9 mouse cellular contexts compared by ENCODE assay signal in the genomic region with DNA sequence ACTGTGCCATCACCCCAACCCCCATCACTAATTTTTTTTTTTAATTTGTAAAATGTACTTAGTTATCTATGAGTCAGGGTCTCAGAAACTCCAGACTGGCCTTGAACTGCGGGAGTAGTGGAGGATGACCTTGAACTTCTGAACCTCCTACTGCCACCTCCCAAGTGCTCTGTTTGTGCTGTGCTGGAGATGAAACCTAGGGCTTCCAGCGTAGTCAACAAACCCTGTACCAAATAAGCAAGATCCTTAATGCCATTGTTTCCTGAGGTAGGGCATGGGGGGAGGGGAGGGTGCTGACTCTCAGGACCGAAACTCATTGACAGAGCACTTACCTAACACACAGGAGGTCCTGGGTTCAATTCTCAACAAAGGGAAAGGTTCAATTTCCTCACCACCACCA.
DNase-seq lines count a peak whose midpoint lies in the region; ATAC-seq lines count a peak whose summit lies in the region.
"Had no signal": no experiment of that assay in that cellular context is flagged by ENCODE, and none has a peak within 500 bp of the region (broad histone marks: within the 10 kb centered on the region; RNA-seq: fewer than 3 reads in every experiment).

No protein-coding gene starts in this region.

- ATAC-seq in forebrain, embryonic 15.5 days (replicated peaks): no peak

- peak; percentile 37 to 52 for DNase-seq in cerebellum, postnatal 10 days
- no peak for DNase-seq in cerebellum, adult 11 months
- DNase-seq in 416B (ENCODE audit: low read depth) (peak; percentile 3), ZHBTc4 (ENCODE audit: low read depth, low spot score) (peak; percentile 24)
- no peak for DNase-seq in thymus, postnatal 10 days (ENCODE audit: low spot score in 2 of 2)
- DNase-seq in left cerebral cortex, adult 8-10 months (ENCODE audit: low spot score in 2 of 2): no peak

- peaks cover 16% of the 10 kb centered on the region for H3K4me1 ChIP-seq in forebrain, embryonic 15.5 days

- H3K4me2 ChIP-seq in forebrain, embryonic 15.5 days (replicated peaks): no peak overlapping the region

- 35% methylated on average over 3 of the region's 3 CpGs for WGBS in forebrain, embryonic 15.5 days

- no peaks in the 10 kb centered on the region for H3K36me3 ChIP-seq in forebrain, embryonic 15.5 days
- H3K36me3 ChIP-seq: hindbrain, embryonic 15.5 days had no signal

- H3K27ac ChIP-seq in forebrain, embryonic 15.5 days (replicated peaks): peak overlapping the region; percentile 91
- H3K27ac ChIP-seq: liver, embryonic 14.5 days had no signal

- H3K9me3 ChIP-seq in forebrain, embryonic 15.5 days: no peaks in the 10 kb centered on the region
- H3K9me3 ChIP-seq: hindbrain, embryonic 15.5 days had no signal

- H3K4me3 ChIP-seq in forebrain, embryonic 15.5 days: no peak overlapping the region
- H3K4me3 ChIP-seq: hindbrain, embryonic 15.5 days had no signal

- H3K9ac ChIP-seq in forebrain, embryonic 15.5 days (replicated peaks): no peak overlapping the region
- H3K9ac ChIP-seq: hindbrain, embryonic 15.5 days; liver, embryonic 14.5 days had no signal

- H3K27me3 ChIP-seq in forebrain, embryonic 15.5 days: no peaks in the 10 kb centered on the region
- H3K27me3 ChIP-seq: hindbrain, embryonic 15.5 days had no signal

Comparison
In these comparisons a context has a peak if more than half of its experiments do, and no peak if none do; other contexts are left out.
1. DNase-seq: peak in cerebellum, postnatal 10 days (2 of 2), 416B (single experiment) and ZHBTc4 (single experiment); none in cerebellum, adult 11 months (single experiment), thymus, postnatal 10 days (0 of 2) and left cerebral cortex, adult 8-10 months (0 of 2).